Mouse (Mus musculus) spleen, postnatal 0 days (tissue): Measurements from ENCODE around the gene Dolk. TPM values are rescaled to one million over a fixed set of nuclear protein-coding genes. Genes with fewer than 3 reads are reported as not detected.

Source experiments
- polyA plus RNA-seq: library from polyadenylated mRNA; unstranded; fragments of >200 nt; fragmentation: Nextera tagmentation; extraction: Ambion mirVana; gene quantifications from 2 replicates; pipeline ENCODE4 v1.2.1, GENCODE M21; 2015

The Dolk gene
- polyA plus RNA-seq, result 12.5 and 13.7 TPM in 2 replicates

GRCm38 (mm10) chr2:30286192-30287026 is at the start of gene Dolk, which contains the start of gene Nup188:
TSS of gene Dolk (minus strand) at chr2:30286334.
TSS of gene Nup188 (plus strand) at chr2:30286397.

DNA sequence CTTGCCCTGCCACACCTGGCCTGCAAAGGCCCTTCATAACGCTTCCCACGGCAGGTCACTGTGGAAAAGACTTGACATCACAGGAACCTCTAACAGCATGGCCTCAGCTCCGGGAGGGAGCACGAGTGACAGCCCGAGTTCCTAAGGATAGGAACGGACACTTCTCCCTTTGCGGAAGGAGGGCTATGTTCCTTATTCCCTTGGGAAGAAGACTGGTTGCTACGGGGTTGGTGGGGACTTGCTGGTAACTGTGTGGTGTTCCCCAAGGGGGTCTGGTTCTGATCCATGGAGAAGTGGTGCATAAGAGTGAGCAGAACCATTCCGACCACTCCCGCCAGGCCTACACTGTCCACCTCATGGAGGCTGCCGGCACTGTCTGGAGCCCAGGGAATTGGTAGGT is 5.4 kb downstream of the Dolk start, which contains the start of gene Gm28038:
Gm28038 (plus strand) TSS at position 301 of the 400 bp plus-strand sequence.

GRCm38 (mm10) chr2:30265767-30266253 is 20.3 kb downstream of the Dolk start, which contains the start of gene Phyhd1:
TSS of gene Phyhd1 (plus strand) at chr2:30266203.

GRCm38 (mm10) chr2:30240267-30240666 is 45.9 kb downstream of the Dolk start, which contains the start of gene Gm28035:
TSS of gene Gm28035 (plus strand) at chr2:30240567.

DNA sequence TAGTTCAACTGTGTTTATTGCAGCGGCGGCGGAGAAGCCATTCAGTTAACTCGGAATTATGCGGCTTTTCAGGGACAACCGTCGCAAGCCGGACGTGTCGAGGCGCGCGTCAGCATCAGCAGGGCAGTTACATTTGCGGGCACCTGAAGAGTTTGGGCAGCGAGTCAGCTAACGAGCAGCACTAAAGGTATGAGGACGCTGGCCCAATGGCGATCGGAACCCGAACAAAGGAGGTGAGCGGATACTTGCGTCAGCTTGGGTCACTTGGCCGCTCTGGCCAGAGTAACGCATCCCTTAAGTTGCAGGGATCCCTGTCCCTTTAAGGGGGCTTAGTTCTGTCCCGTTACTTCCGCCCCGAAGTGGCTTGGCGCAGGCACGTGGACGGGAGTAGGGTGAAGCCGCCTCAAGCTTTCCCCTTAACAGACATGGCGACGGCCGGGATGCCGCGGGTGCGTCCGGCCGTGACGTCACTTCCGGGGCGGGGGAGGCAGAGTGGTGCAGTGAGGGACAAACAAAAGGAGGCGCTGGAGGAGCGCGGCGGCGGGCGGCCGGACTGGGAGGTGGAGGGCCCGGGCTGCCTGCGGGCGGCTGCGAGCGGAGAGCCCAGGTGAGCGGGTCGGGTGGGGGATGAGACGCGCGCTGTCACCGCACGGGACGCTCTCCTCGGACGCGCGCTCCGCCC is 48.8 kb downstream of the Dolk start, which contains the start of gene Lrrc8a:
Lrrc8a (plus strand) TSS at position 517 of the 682 bp plus-strand sequence.

Other genes with a start within 250 kb of the Dolk start
- 18.2 and 19.8 TPM in 2 replicates for gene Wdr34, start 237.5 kb downstream of the Dolk start, polyA plus RNA-seq
- 292 TPM in 2 replicates for gene Set, start 229.0 kb downstream of the Dolk start, polyA plus RNA-seq
- gene Pkn3, start 208.7 kb downstream of the Dolk start, polyA plus RNA-seq, result 1.6 and 2.5 TPM in 2 replicates
- gene Zdhhc12, start 192.7 kb downstream of the Dolk start, polyA plus RNA-seq, result 15.7 and 16.2 TPM in 2 replicates
- gene Zer1, start 161.7 kb downstream of the Dolk start, polyA plus RNA-seq, result 5.2 and 6.0 TPM in 2 replicates
- gene Tbc1d13, start 152.6 kb downstream of the Dolk start, polyA plus RNA-seq, result 4.7 TPM in 2 replicates
- 15.6 and 15.9 TPM in 2 replicates for gene Endog, start 114.8 kb downstream of the Dolk start, polyA plus RNA-seq
- gene Spout1, start 107.9 kb downstream of the Dolk start, polyA plus RNA-seq, result 21.5 and 24.4 TPM in 2 replicates
- 5.0 and 5.9 TPM in 2 replicates for gene Kyat1, start 80.5 kb downstream of the Dolk start, polyA plus RNA-seq
- 17.3 and 19.2 TPM in 2 replicates for gene Lrrc8a, start 48.6 kb downstream of the Dolk start, polyA plus RNA-seq
- 0.06 and 0.08 TPM in 2 replicates for gene Gm28035, start 45.8 kb downstream of the Dolk start, polyA plus RNA-seq
- 4.4 and 6.5 TPM in 2 replicates for gene Phyhd1, start 20.1 kb downstream of the Dolk start, polyA plus RNA-seq
- gene Gm28038, start 5.3 kb downstream of the Dolk start, polyA plus RNA-seq, result not detected in 2 replicates
- gene Nup188, start 63 bp upstream of the Dolk start, polyA plus RNA-seq, result 17.0 and 17.5 TPM in 2 replicates
- gene Sh3glb2, start 73.0 kb upstream of the Dolk start, polyA plus RNA-seq, result 29.2 and 29.6 TPM in 2 replicates
- gene Miga2, start 77.9 kb upstream of the Dolk start, polyA plus RNA-seq, result 9.0 and 10.8 TPM in 2 replicates
- gene Dolpp1, start 105.9 kb upstream of the Dolk start, polyA plus RNA-seq, result 16.1 and 16.7 TPM in 2 replicates
- 26.9 and 28.0 TPM in 2 replicates for gene Crat, start 129.5 kb upstream of the Dolk start, polyA plus RNA-seq
- gene Ptpa, start 129.7 kb upstream of the Dolk start, polyA plus RNA-seq, result 180 and 187 TPM in 2 replicates
- 1.1 and 1.3 TPM in 2 replicates for gene Ier5l, start 187.9 kb upstream of the Dolk start, polyA plus RNA-seq